Mouse (Mus musculus): ENCODE measurements at regions not wholly inside any gene's neighbourhood (a gene's known extent, or its start where the extent isn't known, plus 50 kb on each side); places are given as distances from the start of the nearest gene placed in this dataset.

GRCm38 (mm10) chr6:37711766-37712165 lies 158.8 kb upstream of the Trim24 start:
- no peaks in the 10 kb centered on the region for H3K36me3 ChIP-seq (ENCODE audit: control insufficient read depth, insufficient read depth, low read length)
- no peak overlapping the region for H3K4me2 ChIP-seq (ENCODE audit: low read length)
- 48% methylated on average over 1 of the region's 1 CpGs for WGBS
- ATAC-seq (ENCODE audit: low FRiP score, low TSS enrichment) (no peak), DNase-seq (no peak)
- no peak overlapping the region for H3K27ac ChIP-seq (replicated peaks; ENCODE audit: low read depth, low read length)
- no peak overlapping the region for H3K4me3 ChIP-seq (replicated peaks; ENCODE audit: low read depth, low read length)
- no peaks in the 10 kb centered on the region; the same call in 1 of the 2 replicates for H3K4me1 ChIP-seq (ENCODE audit: control insufficient read depth, insufficient read depth, low read length)
- no peak overlapping the region for H3K9ac ChIP-seq (replicated peaks; ENCODE audit: low read length)
- H3K27me3 ChIP-seq (ENCODE audit: control insufficient read depth, insufficient read depth, low read length): no peaks in the 10 kb centered on the region
- H3K9me3 ChIP-seq (ENCODE audit: control insufficient read depth, low read length): peaks cover 3% of the 10 kb centered on the region

DNA sequence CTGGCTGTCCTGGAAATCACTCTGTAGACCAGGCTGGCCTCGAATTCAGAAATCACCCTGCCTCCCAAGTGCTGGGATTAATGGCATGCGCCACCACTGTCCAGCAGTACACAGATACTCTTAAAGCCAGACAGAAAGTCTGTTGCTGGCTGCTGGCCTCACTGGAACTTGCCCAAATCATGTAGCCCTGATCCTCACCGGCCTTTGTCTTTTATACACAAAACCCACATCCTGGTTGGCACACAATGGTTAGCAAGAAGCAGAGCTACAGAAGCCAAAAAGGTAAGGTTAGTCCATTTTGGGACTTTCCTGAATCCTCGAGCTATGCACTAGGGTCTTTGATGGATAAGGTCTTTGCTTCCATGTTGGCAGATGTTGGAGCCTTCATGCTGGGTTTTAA lies 157.2 kb upstream of the Trim24 start:
- no peaks in the 10 kb centered on the region for H3K9me3 ChIP-seq (ENCODE audit: control insufficient read depth, low read length)
- H3K27me3 ChIP-seq (ENCODE audit: control insufficient read depth, insufficient read depth, low read length): no peaks in the 10 kb centered on the region
- no peaks in the 10 kb centered on the region; the same call in 1 of the 2 replicates for H3K4me1 ChIP-seq (ENCODE audit: control insufficient read depth, insufficient read depth, low read length)
- no peak for DNase-seq
- H3K27ac ChIP-seq (replicated peaks; ENCODE audit: low read depth, low read length): no peak overlapping the region
- no peak overlapping the region for H3K4me2 ChIP-seq (ENCODE audit: low read length)
- no peak overlapping the region for H3K4me3 ChIP-seq (replicated peaks; ENCODE audit: low read depth, low read length)
- no peak for ATAC-seq (ENCODE audit: low FRiP score, low TSS enrichment)
- H3K9ac ChIP-seq (replicated peaks; ENCODE audit: low read length): no peak overlapping the region
- H3K36me3 ChIP-seq (ENCODE audit: control insufficient read depth, insufficient read depth, low read length): no peaks in the 10 kb centered on the region
- 82% methylated on average over 4 of the region's 4 CpGs for WGBS

- no peak for DNase-seq
- Histone ChIP-seq H3K27me3 (ENCODE audit: control insufficient read depth, insufficient read depth, low read length) (no peaks in the 10 kb centered on the region), H3K4me1 (ENCODE audit: control insufficient read depth, insufficient read depth, low read length) (no peaks in the 10 kb centered on the region; the same call in 1 of the 2 replicates), H3K4me3 (replicated peaks; ENCODE audit: low read depth, low read length) (no peak overlapping the region), H3K36me3 (ENCODE audit: control insufficient read depth, insufficient read depth, low read length) (no peaks in the 10 kb centered on the region), H3K9me3 (ENCODE audit: control insufficient read depth, low read length) (no peaks in the 10 kb centered on the region), H3K27ac (replicated peaks; ENCODE audit: low read depth, low read length) (no peak overlapping the region), H3K4me2 (ENCODE audit: low read length) (no peak overlapping the region), H3K9ac (replicated peaks; ENCODE audit: low read length) (no peak overlapping the region)
- no peak for ATAC-seq (ENCODE audit: low FRiP score, low TSS enrichment)
- WGBS: 19% methylated on average over 6 of the region's 6 CpGs
Observed at GRCm38 (mm10) chr6:37714223-37714928, 156.2 kb upstream of the Trim24 start.

GRCm38 (mm10) chr6:37721736-37722135 lies 148.9 kb upstream of the Trim24 start:
- H3K4me3 ChIP-seq (replicated peaks; ENCODE audit: low read depth, low read length): no peak overlapping the region
- H3K4me2 ChIP-seq (ENCODE audit: low read length): no peak overlapping the region
- WGBS: 81% methylated on average over 1 of the region's 1 CpGs
- DNase-seq (no peak), ATAC-seq (ENCODE audit: low FRiP score, low TSS enrichment) (no peak)
- H3K27ac ChIP-seq (replicated peaks; ENCODE audit: low read depth, low read length): no peak overlapping the region
- no peaks in the 10 kb centered on the region for H3K9me3 ChIP-seq (ENCODE audit: control insufficient read depth, low read length)
- no peaks in the 10 kb centered on the region for H3K4me1 ChIP-seq (ENCODE audit: control insufficient read depth, insufficient read depth, low read length)
- H3K36me3 ChIP-seq (ENCODE audit: control insufficient read depth, insufficient read depth, low read length): no peaks in the 10 kb centered on the region
- H3K27me3 ChIP-seq (ENCODE audit: control insufficient read depth, insufficient read depth, low read length): no peaks in the 10 kb centered on the region
- H3K9ac ChIP-seq (replicated peaks; ENCODE audit: low read length): no peak overlapping the region

DNA sequence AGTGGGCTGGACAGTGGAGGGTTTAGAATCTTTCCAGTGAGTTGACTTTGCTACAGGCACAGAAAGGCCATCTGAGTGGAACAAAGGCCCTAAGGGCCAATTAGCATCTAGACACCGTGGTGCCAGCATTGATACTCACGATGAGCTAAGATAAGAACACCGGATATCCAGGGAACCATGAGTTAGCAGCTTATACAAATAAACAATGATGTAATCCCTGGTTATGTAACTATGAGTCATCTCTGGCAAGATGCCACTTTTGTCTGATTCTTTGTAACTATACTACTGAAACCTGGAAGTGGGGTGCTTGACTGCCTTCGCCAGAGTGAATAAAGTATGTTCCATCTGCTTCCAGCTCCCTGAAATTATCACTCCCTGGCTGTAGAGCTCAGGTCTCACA lies 147.3 kb upstream of the Trim24 start:
- Histone ChIP-seq H3K9me3 (ENCODE audit: control insufficient read depth, low read length) (no peaks in the 10 kb centered on the region), H3K27ac (replicated peaks; ENCODE audit: low read depth, low read length) (no peak overlapping the region), H3K27me3 (ENCODE audit: control insufficient read depth, insufficient read depth, low read length) (no peaks in the 10 kb centered on the region), H3K4me2 (ENCODE audit: low read length) (no peak overlapping the region), H3K4me1 (ENCODE audit: control insufficient read depth, insufficient read depth, low read length) (no peaks in the 10 kb centered on the region), H3K9ac (replicated peaks; ENCODE audit: low read length) (no peak overlapping the region), H3K36me3 (ENCODE audit: control insufficient read depth, insufficient read depth, low read length) (no peaks in the 10 kb centered on the region), H3K4me3 (replicated peaks; ENCODE audit: low read depth, low read length) (no peak overlapping the region)
- no peak for ATAC-seq (ENCODE audit: low FRiP score, low TSS enrichment)
- 61% methylated on average over 4 of the region's 4 CpGs for WGBS
- peak; percentile 33 for DNase-seq

DNA sequence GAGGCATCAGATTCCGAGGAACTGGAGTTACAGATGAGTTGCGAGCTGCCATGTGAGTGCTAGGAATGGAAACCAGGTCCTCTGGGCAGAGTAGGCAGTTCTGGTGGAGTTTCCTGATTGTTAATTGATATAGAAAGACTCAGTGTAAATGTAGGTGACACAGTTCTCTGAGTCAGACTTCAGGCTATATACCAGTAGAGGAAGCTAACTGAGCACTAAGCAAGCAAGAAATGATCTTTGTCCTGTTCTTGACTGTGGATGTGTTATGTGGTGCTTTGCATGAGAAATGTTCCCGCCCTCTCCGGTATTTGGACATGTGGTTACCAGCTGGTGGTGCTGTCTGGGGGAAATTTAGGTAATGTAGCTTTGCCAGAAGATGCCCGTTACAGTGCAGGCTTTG lies 146.4 kb upstream of the Trim24 start:
- H3K9ac ChIP-seq (replicated peaks; ENCODE audit: low read length): no peak overlapping the region
- ATAC-seq (ENCODE audit: low FRiP score, low TSS enrichment) (no peak), DNase-seq (no peak)
- no peak overlapping the region for H3K4me3 ChIP-seq (replicated peaks; ENCODE audit: low read depth, low read length)
- no peaks in the 10 kb centered on the region for H3K9me3 ChIP-seq (ENCODE audit: control insufficient read depth, low read length)
- H3K4me1 ChIP-seq (ENCODE audit: control insufficient read depth, insufficient read depth, low read length): no peaks in the 10 kb centered on the region
- no peak overlapping the region for H3K27ac ChIP-seq (replicated peaks; ENCODE audit: low read depth, low read length)
- no peaks in the 10 kb centered on the region for H3K36me3 ChIP-seq (ENCODE audit: control insufficient read depth, insufficient read depth, low read length)
- H3K4me2 ChIP-seq (ENCODE audit: low read length): no peak overlapping the region
- WGBS: 96% methylated on average over 5 of the region's 5 CpGs
- no peaks in the 10 kb centered on the region for H3K27me3 ChIP-seq (ENCODE audit: control insufficient read depth, insufficient read depth, low read length)

- DNase-seq: no peak
- Histone ChIP-seq H3K36me3 (ENCODE audit: control insufficient read depth, insufficient read depth, low read length) (no peaks in the 10 kb centered on the region), H3K27ac (replicated peaks; ENCODE audit: low read depth, low read length) (no peak overlapping the region), H3K4me3 (replicated peaks; ENCODE audit: low read depth, low read length) (no peak overlapping the region), H3K27me3 (ENCODE audit: control insufficient read depth, insufficient read depth, low read length) (no peaks in the 10 kb centered on the region), H3K4me1 (ENCODE audit: control insufficient read depth, insufficient read depth, low read length) (no peaks in the 10 kb centered on the region), H3K9me3 (ENCODE audit: control insufficient read depth, low read length) (no peaks in the 10 kb centered on the region), H3K4me2 (ENCODE audit: low read length) (no peak overlapping the region), H3K9ac (replicated peaks; ENCODE audit: low read length) (no peak overlapping the region)
- no peak for ATAC-seq (ENCODE audit: low FRiP score, low TSS enrichment)
- 90% methylated on average over 2 of the region's 2 CpGs for WGBS
Observed at GRCm38 (mm10) chr6:37728621-37729020, 142.0 kb upstream of the Trim24 start.

DNA sequence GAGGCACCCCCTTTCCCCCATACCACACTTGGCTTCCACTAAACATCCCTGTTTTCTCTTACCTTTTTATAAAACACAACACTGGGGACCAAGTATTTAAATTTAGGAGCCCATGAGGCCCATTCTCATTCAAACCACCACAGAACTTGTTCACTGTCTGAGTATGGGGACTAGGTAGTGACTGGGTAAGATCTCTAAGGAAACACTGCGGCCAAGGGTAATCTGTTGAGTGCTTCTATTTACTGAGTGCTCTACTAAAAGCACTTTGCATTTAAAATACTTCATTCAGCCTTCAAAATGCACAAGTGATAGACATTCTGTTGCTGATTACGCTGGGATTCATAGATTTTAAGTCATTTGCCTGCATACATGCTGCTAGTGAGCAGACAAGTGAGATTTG lies 141.4 kb upstream of the Trim24 start:
- no peak for DNase-seq
- WGBS: 95% methylated on average over 2 of the region's 2 CpGs
- no peaks in the 10 kb centered on the region for H3K9me3 ChIP-seq (ENCODE audit: control insufficient read depth, low read length)
- no peak overlapping the region for H3K4me2 ChIP-seq (ENCODE audit: low read length)
- no peak overlapping the region for H3K4me3 ChIP-seq (replicated peaks; ENCODE audit: low read depth, low read length)
- no peaks in the 10 kb centered on the region for H3K36me3 ChIP-seq (ENCODE audit: control insufficient read depth, insufficient read depth, low read length)
- H3K9ac ChIP-seq (replicated peaks; ENCODE audit: low read length): no peak overlapping the region
- no peak overlapping the region for H3K27ac ChIP-seq (replicated peaks; ENCODE audit: low read depth, low read length)
- H3K4me1 ChIP-seq (ENCODE audit: control insufficient read depth, insufficient read depth, low read length): no peaks in the 10 kb centered on the region
- no peak for ATAC-seq (ENCODE audit: low FRiP score, low TSS enrichment)
- no peaks in the 10 kb centered on the region for H3K27me3 ChIP-seq (ENCODE audit: control insufficient read depth, insufficient read depth, low read length)

- ATAC-seq (ENCODE audit: low FRiP score, low TSS enrichment) (no peak), DNase-seq (no peak)
- Histone ChIP-seq H3K27me3 (ENCODE audit: control insufficient read depth, insufficient read depth, low read length) (no peaks in the 10 kb centered on the region), H3K4me2 (ENCODE audit: low read length) (no peak overlapping the region), H3K9ac (replicated peaks; ENCODE audit: low read length) (no peak overlapping the region), H3K4me3 (replicated peaks; ENCODE audit: low read depth, low read length) (no peak overlapping the region), H3K27ac (replicated peaks; ENCODE audit: low read depth, low read length) (no peak overlapping the region), H3K9me3 (ENCODE audit: control insufficient read depth, low read length) (no peaks in the 10 kb centered on the region), H3K36me3 (ENCODE audit: control insufficient read depth, insufficient read depth, low read length) (no peaks in the 10 kb centered on the region), H3K4me1 (ENCODE audit: control insufficient read depth, insufficient read depth, low read length) (no peaks in the 10 kb centered on the region)
- 75% methylated on average over 8 of the region's 8 CpGs for WGBS
Observed at GRCm38 (mm10) chr6:37730500-37731239, 139.9 kb upstream of the Trim24 start.

All from midbrain, embryonic 14.5 days (tissue).